Mouse (Mus musculus): ENCODE data around the gene Nudcd3. TPM values are rescaled to one million over a fixed set of nuclear protein-coding genes. Genes with fewer than 3 reads are reported as not detected.

Gene Nudcd3
- 10 to 100 TPM; 26.7 to 38.8 (median 38.5) TPM for polyA plus RNA-seq (2017; shearing (Covaris generic))

DNA sequence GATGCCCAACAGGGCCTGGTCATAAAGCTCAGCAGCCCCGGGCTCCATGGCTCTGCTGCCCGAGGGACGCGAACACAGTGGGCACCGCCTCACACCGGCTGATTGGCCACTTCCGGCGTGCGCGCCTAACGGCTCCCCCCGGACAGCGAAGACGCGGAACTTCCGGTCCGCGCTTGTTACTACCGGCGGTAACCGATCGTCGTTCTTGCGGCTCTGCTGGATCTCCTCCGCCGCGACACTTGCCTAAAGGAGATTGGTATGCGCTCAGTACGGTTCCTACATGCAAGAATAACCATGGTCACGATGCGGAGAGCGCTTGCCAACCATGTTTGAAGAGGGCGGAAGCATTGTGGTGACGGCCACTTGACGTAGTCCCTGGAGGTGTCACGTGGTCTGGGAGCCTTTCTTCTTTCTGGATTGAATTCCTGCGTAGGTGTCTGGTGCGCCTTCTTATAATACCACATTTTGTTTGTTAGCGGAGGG, at the start of gene Nudcd3:
Gene Nudcd3, minus strand, starts transcription at position 329 of the 483 bp plus-strand sequence.
- peak; percentile 90 for ATAC-seq

DNA sequence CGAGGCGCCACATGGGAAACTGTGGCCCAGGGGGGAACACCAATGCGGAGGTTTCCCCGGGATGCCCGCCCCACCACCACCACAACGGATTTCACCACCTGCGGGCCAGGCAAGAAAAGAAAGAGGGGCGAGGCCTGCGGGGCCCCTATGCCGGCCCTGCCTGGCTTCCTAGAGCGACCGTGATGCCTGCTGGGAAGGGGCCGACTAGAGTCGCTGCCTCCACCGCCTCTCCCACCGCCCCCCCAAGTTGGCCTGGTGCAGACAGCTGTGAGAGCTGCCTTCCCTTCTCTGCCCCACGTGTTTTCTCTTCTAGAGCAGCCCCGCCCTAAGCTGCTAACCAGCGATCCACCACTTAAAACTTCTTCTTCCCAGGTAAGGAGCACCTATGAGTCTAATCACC, 44.5 kb upstream of the Nudcd3 start:
- no peak for ATAC-seq

DNA sequence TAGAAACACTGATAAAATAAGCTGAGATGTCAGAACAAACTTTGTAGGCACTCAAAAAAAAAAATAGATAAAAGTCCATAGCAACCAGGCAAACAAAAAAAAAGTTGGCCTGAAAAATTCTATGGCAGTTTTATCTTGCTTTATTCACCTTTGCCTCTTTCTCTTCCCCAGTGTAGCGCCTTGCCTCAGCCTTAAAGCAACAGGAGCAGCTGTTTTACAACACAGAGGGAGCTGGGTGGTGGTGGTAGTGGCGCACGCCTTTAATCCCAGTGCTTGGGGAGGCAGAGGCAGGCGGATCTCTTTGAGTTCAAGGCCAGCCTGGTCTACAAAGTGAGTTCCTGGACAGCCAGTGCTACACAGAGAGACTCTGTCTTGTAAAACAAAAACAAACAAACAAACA, 32.8 kb upstream of the Nudcd3 start:
- ATAC-seq = no peak

DNA sequence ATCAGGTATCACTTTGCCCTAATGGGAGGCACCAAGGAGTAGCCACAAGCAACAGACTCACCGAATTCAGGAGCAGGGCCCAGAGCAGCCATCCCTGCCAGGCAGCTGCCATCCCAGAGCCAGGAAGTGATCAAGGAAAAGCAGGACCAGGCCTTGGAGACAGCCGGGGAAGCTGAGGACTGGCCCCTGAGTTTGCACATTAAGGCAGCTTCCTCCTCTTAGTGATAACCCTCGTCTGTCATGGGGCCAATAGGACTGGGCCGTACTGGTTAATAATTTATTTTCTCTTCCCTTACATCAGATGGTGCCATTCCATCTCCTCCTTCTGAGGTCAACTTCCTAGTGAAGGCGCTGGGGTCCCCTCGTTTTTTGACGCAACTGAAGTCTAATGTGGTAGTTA, 29.8 kb upstream of the Nudcd3 start, which contains the start of gene Npc1l1:
Gene Npc1l1, minus strand, starts transcription at position 132 of the 400 bp plus-strand sequence.
- ATAC-seq = no peak

DNA sequence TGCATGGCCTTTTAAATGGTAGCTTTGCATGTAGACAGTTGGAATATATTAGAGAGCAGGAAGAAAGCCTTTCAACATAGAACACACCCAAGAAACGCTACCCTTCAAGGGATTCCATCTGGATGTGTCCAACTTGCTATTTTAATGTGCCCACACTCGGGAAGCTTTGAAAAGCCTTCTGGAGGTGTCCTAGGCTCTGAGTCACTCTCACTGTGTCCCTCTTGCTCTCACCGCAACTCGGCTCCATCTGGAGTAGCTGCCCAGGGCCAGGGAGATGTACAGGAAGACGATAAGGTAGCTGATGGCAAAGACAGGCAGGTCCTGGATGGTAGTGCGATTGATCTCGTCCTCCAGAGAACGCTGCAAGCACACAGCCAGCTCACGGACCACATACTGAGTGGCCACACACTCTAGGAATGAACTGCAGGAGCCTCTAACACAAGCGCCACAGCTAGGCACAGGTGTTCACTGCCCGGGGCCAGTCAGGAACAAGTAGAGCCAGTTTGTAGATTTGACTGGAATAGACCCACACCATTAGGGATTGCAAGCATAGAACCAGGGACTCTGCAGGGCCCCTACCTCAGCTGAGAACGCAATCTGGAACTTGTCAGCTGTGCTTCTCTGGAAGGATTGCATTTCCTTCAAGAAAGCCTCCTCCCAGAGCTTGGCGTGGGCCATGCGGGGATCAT, 24.5 kb upstream of the Nudcd3 start:
- no peak for ATAC-seq

DNA sequence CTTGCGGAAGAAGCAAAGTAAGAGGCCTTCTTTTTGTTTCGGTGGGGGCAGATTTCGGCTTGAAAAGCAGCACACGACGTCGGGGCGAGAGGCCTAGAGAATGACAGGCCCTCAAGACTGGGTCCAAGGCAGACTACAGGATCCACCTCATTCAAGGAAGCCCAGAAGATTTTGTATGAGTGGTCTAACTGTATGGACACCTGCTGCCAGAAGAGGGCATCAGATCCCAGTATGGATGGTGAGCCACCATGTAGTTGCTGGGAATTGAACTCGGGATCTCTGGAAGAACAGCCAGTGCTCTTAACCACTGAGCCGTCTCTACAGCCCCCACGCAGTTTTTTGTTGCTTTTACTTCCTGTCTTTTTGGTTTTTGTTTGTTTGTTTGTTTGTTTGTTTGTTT, 22.0 kb upstream of the Nudcd3 start:
- no peak for ATAC-seq

DNA sequence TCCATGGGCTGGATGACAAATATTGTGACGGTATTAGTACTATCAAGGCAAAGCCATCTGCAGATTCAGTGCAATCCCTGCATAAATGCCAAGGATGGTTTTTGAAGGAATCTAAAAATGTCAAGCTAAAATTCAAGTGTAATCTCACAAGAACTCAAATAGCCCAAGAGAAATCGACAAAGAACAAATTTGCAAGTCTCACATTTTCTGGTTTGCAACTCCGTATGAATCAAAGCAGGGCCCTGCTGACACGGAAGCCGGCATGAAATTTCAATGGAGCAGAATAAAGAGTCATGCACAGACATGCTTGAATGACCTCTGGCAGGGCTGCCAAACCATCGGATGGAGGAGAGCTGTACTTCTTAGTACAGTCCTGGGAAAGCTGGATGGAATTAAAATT, 19.8 kb upstream of the Nudcd3 start:
- ATAC-seq = no peak

DNA sequence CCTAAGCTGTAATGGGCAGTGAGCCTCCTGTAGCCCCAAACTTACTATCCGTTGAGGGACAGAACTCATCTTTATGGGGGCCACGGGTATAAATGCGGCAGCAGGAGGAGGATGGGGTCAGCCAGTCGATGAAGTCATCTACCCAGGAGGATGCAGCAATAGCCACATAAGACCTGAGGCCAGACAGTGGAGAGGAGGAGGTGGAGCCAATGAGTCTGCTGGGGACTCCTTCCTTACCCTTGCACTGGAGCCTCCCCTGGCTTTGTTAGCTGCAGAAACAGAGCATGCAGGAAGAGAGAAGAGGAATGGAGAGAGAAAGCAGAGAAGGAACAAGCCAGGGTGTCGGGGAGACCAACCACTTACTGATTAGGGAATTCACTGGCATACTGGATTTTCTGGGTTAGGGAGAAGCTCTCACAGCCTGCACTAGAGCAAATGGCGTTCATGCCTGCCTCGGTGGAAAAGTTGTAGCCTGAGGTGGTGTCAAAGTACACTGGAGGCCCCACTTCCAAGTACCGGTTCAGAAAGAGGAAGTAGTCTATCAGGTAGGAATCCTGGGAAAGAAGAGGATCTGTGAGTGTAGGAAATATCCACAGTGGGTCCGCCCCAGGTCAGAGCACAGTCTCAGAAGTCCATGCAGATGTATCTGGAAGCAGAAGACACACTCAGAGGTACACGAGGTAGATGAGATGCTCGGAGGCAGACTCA, 18.1 kb upstream of the Nudcd3 start:
- no peak for ATAC-seq

DNA sequence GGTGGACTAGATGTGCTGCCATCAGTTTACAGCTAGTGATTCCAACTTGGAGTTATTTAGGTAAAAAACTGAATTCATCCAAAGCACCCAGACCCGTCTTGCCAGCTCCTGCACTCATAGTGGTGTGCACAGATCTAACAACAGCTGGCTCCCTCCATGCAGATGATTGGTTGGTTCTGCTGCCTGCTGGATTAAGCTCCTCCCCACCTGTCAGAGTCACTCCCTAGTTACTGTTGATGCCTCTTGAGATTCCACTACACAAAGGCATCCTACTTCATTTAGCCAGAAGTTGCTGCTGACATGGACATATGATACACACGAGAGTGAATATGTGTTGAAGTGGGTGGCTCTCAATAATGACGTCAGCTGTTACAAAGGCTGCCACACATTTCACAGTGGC, 16.6 kb upstream of the Nudcd3 start:
- no peak for ATAC-seq

DNA sequence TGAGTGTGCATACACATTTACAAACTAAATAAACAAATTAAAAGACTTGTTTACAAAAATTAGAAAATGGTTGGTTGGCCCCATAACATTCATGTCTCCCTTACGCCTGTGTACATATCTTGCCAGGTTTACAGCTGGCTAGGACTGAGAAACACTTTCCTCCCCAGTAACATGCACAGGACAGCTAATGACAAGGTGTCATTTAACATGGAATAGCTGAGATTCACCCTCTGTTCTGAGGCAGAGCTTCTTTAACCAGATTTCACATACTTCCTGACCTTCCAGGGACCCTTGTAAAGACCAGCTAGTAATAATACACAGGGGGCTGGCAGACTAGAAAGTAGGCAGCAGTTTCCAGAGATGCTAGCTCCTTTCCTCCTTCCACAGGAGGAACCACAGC, 7.9 kb upstream of the Nudcd3 start:
- no peak for ATAC-seq

DNA sequence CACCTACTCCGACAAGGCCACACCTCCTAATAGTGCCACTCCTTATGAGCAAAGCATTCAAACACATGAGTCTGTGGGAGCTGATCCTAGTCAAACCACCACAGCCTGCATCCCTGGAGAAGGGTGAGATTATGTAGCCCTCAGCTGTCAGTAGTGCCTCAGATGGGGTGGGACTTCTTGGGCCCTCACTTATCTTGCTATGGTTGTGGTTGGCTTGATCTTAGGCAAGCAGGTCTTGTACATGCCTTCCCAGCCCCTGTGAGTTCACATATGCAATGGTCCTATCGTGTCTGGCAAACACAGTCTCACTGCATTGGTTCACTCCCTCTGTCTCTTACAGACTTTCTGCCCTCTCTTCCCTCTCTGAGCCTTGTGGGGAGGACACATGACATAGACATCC, 6.9 kb upstream of the Nudcd3 start:
- no peak for ATAC-seq

DNA sequence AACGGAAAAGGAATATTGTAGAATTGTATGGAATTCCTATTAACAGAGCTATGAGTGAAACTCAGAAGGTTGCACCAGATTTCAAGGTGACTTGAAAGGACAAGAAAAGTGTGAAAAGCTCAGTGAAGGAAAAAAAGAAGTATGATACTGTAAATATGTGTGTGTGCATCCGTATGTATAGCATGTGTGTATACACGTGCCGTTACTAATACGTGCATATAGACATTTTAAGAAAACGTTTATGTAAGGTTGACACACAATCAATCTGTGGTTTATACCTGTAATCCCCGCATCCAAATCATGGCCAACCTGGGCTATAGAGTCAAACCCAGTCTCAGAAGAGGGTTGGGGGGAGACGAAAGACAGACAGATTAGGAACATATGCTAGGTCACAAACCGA, 355 bp upstream of the Nudcd3 start:
- ATAC-seq = peak; percentile 6

DNA sequence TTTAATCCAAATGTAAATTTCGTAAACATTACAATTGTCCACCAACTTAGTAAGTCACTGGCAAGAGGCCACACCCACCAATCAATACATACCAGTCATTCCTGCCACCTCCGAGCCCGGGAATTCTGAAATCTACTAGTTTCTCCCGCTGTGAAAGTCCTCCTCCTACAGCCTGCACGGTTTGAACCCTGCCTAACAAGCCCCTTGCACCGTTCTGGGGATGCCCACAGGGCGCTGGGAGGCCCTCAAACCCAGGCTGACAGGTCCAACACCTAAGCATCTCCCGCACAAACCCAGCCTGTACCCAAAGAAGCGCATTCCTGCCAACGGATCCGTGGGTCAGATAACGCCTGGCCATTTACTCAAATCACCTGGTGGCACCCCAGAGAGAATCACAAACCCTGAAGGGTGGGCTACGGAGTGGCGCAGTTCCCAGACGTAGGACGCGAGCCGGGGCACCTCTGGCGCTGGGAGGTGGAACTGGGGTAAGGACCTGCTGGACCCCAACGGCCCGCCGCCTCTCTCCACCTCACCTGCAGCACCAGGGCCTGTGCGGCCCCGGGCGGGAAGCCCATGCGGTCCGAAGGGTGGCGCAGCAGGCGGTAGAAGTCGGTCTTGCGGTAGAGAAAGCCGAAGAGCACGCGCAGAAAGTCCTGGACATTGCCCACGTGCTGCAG, 667 bp downstream of the Nudcd3 start, which contains the start of gene A730071L15Rik:
Gene A730071L15Rik, plus strand, starts transcription at position 620 of the 677 bp plus-strand sequence.
- ATAC-seq = peak; percentile 20

DNA sequence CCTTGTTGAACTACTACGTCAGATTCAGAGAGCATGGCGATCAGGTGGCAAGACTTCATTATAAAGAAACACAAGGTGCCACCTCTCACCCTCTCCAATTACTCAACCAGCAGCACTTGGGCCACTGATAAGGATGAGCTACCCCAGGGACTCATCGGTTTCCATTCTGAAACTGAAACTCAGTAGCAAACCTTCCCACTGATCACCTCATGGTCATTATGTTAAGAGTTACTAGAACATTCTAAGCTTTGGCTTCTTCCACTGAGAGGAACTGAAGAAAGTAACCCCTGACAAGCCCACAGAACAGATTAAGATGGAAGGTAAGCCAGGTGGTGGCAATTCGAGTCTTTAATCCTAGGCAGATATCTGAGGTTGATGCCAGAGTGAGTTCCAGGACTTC, 1.8 kb downstream of the Nudcd3 start:
- ATAC-seq = no peak

DNA sequence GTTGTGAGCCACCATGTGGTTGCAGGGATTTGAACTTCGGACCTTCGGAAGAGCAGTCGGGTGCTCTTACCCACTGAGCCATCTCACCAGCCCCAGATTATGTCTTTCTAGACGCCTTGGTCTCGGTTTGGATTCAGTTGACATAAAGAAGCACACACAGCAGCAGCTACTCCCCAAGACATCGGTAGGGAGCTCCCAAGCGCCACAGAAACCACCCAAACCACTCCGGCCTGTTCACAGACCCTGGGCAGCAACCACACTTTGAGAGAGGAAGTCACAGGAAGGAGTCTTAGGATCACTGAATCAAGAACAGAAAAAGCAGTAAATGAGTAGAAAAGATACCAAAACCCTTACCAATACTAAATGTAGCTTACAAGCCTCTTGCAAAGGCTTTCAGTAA, 3.4 kb downstream of the Nudcd3 start:
- no peak for ATAC-seq

DNA sequence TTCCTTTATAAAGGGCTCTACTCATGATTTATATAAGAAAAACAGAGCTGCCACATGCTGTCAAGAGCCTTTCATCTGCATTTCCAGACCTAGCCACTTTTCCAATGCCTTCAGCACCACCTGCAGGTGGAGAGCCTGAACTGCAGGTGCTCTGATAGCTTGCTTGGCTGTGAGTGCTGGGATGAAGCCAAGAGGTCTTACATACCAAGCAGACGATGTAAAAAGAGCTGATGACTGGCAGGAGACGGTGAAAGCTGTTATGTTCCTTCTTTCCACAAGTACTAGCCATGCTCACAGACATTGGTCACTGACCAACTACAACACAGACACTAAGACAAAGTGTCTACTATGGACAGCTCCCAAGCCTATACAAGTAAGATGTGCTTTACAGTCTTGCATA, 12.3 kb downstream of the Nudcd3 start:
- peak; percentile 64 for ATAC-seq

DNA sequence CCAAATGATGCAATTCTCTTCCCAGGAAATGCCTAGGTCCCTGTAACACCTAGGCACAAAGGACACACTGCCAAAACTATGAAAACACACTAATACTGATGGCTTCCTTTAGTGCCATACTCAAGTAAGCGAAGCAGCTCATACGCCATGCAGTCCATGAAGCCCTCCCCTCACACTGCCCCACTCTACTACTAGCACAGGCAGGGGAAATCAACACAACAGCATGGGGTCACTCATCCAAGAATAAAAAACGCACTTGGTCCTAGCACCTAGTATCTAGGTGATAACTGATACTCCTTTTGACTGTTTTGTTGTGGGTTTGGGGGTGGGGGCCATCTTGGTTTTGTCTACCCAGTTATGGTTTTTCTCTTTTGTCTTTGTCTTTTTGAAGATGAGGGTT, 12.8 kb downstream of the Nudcd3 start:
- ATAC-seq = peak; percentile 16

DNA sequence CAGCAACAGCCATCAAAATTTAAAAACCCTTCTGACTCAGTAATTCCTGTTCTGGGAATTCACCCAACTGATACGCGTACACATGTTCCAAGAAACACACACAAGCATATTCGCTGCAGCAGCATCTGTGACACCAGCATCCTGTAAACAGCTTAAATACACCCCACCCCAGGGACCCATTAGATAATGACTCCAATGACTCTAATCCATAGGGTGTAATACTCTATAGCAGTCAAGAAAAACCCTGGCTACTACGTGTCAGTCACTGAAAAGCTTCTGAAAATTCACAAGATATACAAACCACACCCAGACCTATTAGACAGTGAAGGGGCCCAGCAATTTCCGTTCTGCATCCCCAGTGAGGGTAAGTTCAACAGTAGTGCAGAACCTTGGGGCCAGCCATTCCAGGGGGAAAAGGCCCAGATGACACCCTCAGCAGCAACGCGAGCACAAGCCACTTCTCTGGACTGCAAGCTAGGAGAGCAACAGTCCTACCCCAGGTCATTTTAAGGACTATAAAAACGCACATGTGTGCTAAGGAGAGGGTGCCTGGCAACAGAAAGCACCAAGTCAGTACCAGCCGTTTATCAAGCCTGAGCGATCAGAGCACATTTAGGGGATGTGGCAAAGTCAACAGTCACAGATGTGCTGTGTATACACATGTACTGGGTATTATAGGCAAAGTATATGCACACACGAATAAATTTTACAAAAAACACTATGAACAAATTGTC, 15.8 kb downstream of the Nudcd3 start:
- peak; percentile 58 for ATAC-seq

DNA sequence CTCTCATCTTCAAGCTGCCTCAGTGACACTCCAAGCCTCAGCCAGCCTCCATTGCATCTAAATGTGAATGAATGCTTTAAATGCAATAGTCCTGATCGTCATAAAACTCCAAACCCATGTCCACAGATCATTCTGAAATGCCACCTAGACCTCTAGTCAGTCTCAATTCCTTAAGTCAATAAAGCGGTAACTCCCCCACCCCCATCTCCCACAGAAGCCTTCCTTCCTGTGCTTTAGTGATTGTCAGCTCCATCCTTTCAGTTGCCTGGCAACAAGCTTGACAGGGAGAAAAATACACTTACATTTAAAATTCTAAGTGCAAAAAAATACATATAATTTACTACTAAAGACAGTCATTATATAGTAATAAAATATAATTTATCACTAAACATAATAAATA, 17.0 kb downstream of the Nudcd3 start:
- ATAC-seq = no peak

DNA sequence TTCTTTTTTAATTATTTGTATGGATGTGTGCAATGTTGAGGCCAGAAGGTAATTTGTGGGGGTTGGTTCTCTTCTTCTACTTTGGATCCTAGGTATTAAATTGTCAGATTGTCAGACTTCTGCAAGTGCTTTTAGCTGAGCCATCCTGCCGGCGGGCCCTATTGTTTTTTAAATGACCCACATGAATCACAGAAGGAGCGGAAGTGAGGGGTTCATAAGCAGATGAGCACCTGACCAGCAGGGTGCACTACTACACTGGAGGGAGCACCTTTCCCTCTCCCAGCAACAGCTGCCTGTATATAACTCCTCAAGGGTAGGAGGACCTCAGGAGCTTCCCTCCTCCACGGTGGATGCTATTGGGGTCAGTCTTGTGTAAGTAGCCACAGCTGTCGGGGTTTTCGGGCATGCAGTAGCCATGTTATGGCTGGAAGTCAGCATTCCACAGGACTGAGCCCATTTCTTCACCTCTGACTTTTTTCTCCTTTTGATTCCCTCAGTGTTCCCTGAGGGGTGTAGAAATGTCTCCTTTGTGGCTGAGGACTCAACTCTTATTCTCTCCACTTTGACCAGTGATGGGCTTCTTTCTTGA, 19.3 kb downstream of the Nudcd3 start:
- ATAC-seq = peak; percentile 34

DNA sequence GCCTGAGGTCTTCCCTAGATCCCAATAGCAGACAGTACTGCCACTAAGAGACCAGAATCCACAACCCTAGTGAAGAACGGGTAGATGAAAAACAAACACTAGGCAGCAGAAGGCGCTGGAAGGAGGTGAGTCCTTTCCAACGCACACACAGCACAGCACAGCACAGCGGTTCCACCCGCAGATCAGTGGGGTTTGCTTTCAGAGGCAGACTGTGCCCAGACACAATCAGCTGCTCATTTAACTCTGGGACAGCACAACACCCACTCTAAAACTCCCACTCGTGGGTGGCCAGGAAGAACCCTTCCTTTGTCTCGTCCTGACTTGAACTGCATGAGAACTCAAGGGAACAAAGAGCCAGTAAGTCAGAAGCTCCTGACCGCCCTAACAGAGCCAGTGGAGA, 21.0 kb downstream of the Nudcd3 start:
- peak; percentile 26 for ATAC-seq

DNA sequence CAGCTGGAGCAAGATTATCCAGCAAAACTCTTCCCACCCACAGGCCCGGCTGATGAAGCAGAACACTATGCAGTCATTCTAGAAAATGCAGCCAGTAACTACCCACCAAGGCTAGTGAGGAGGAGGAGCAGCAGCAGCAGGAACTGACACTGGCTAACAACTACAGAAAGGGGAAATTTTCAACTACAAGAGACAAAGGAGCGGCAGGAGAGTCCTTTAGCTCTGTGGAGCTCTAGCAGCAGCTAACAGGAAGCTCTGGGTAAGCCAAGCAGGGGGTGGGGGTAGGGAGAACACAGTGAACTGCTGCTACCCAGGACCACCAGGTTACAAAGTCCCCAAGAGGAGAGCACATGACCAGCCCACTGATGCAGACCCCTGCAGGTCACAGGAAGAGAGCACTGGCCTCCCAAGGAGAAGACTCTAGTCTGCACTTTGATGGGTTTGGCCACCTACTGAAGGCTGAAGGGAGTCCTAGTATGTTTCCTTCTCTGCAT, 21.5 kb downstream of the Nudcd3 start:
- peak; percentile 78 for ATAC-seq

Data from inflammation-experienced regulatory T-cells, adult 6 months (primary cell).